Mouse (Mus musculus): Measurements from ENCODE around the gene Ank3. TPM values are rescaled to one million over a fixed set of nuclear protein-coding genes. Genes with fewer than 3 reads are reported as not detected.

The Ank3 gene
- polyA plus RNA-seq, 1 experiment from 2014 or later, result 102 TPM

GRCm38 (mm10) chr10:69581525-69581924 is 183.0 kb downstream of the Ank3 start:
- no peak for ATAC-seq
- Histone ChIP-seq H3K4me2 (replicated peaks) (no peak overlapping the region), H3K27me3 (no peaks in the 10 kb centered on the region), H3K9ac (replicated peaks) (no peak overlapping the region), H3K27ac (no peak overlapping the region), H3K4me1 (replicated peaks) (peaks cover 51% of the 10 kb centered on the region), H3K36me3 (0 out of 2 replicates have a peak, but pooled peaks cover 4% of the 10 kb centered on the region), H3K9me3 (no peaks in the 10 kb centered on the region), H3K4me3 (replicated peaks) (no peak overlapping the region)
- WGBS, result 95% methylated on average over 2 of the region's 2 CpGs

GRCm38 (mm10) chr10:69583874-69584481 is 185.4 kb downstream of the Ank3 start:
- H3K4me3 ChIP-seq (replicated peaks), result no peak overlapping the region
- no peaks in the 10 kb centered on the region for H3K27me3 ChIP-seq
- H3K4me1 ChIP-seq (replicated peaks), result peaks cover 40% of the 10 kb centered on the region
- no peaks in the 10 kb centered on the region for H3K9me3 ChIP-seq
- no peak overlapping the region for H3K4me2 ChIP-seq (replicated peaks)
- H3K36me3 ChIP-seq, result 0 out of 2 replicates have a peak, but pooled peaks cover 4% of the 10 kb centered on the region
- peak; percentile 67; the same call in 1 of the 2 replicates for ATAC-seq
- peak overlapping the region; percentile 83 for H3K27ac ChIP-seq
- whole genome bisulfite sequencing, result 27% methylated on average over 11 of the region's 11 CpGs
- H3K9ac ChIP-seq (replicated peaks), result no peak overlapping the region

- H3K4me3 ChIP-seq (replicated peaks), result no peak overlapping the region
- peaks cover 39% of the 10 kb centered on the region for H3K4me1 ChIP-seq (replicated peaks)
- H3K36me3 ChIP-seq, result 0 out of 2 replicates have a peak, but pooled peaks cover 4% of the 10 kb centered on the region
- no peak overlapping the region for H3K4me2 ChIP-seq (replicated peaks)
- peak overlapping the region; percentile 83 for H3K27ac ChIP-seq
- no peaks in the 10 kb centered on the region for H3K27me3 ChIP-seq
- H3K9ac ChIP-seq (replicated peaks), result no peak overlapping the region
- 77% methylated on average over 5 of the region's 5 CpGs for WGBS
- no peaks in the 10 kb centered on the region for H3K9me3 ChIP-seq
- no peak for ATAC-seq
Observed at GRCm38 (mm10) chr10:69584566-69584965, 186.0 kb downstream of the Ank3 start.

DNA sequence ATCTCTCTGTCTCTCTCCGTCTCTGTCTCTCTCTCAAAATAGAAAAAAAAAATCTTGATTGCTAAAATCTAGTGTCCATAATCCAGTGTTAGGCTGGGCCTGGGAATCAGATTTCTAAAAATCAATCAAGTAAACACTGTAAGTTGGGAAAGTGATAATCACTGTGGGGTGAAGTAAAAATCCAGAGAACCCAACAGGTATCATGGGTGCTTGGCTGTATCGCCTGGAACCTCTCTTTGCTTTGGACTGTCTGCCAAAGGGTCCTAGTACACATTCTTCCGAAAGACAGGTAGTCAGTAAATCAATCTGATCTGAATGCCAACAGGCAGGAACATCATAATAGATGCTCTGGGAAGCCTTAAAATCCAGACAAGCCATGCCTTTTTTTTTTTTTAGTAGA is 186.7 kb downstream of the Ank3 start:
- H3K27me3 ChIP-seq, result no peaks in the 10 kb centered on the region
- H3K27ac ChIP-seq, result no peak overlapping the region
- no peak overlapping the region for H3K9ac ChIP-seq (replicated peaks)
- peaks cover 32% of the 10 kb centered on the region for H3K4me1 ChIP-seq (replicated peaks)
- no peak overlapping the region for H3K4me2 ChIP-seq (replicated peaks)
- H3K9me3 ChIP-seq, result no peaks in the 10 kb centered on the region
- 89% methylated on average over 3 of the region's 3 CpGs for WGBS
- ATAC-seq, result no peak
- no peak overlapping the region for H3K4me3 ChIP-seq (replicated peaks)
- H3K36me3 ChIP-seq, result 0 out of 2 replicates have a peak, but pooled peaks cover 4% of the 10 kb centered on the region

GRCm38 (mm10) chr10:69594186-69595131 is 195.9 kb downstream of the Ank3 start:
- 43% methylated on average over 15 of the region's 15 CpGs for WGBS
- peaks cover 17% of the 10 kb centered on the region for H3K36me3 ChIP-seq
- no peak overlapping the region for H3K9ac ChIP-seq (replicated peaks)
- no peak overlapping the region; the same call in 1 of the 2 replicates for H3K4me3 ChIP-seq (replicated peaks)
- H3K27ac ChIP-seq, result peak overlapping the region; percentile 79
- ATAC-seq, result peak; percentile 93
- H3K27me3 ChIP-seq, result no peaks in the 10 kb centered on the region
- H3K4me2 ChIP-seq (replicated peaks), result peak overlapping the region; percentile 47
- H3K9me3 ChIP-seq, result no peaks in the 10 kb centered on the region
- H3K4me1 ChIP-seq (replicated peaks), result peaks cover 29% of the 10 kb centered on the region

DNA sequence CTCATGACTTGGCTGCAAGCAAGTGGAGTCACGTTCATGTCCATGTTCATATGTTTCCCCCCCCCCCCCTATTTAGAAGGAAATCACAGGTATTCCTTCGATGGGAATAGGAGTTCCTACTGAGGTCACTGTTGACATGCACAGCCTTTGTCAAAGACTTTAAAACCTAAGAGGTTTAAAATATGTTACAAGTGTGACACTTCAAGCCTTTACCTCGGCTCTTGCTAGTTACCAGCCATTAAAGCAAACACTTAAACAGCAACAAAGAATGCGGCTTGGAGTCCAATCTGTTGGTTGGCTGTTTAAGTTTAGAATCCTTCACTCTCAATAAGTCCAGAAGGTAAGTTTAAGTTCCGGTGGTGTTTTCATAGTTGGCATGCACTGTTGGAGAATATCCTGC is 196.9 kb downstream of the Ank3 start:
- Histone ChIP-seq H3K4me2 (replicated peaks) (no peak overlapping the region), H3K36me3 (peaks cover 17% of the 10 kb centered on the region), H3K27ac (peak overlapping the region; percentile 79; the same call in 1 of the 2 replicates), H3K9me3 (no peaks in the 10 kb centered on the region), H3K4me1 (replicated peaks) (peaks cover 28% of the 10 kb centered on the region), H3K27me3 (no peaks in the 10 kb centered on the region), H3K9ac (replicated peaks) (no peak overlapping the region), H3K4me3 (replicated peaks) (no peak overlapping the region)
- no peak for ATAC-seq
- 89% methylated on average over 5 of the region's 5 CpGs for WGBS

- Histone ChIP-seq H3K9ac (replicated peaks) (no peak overlapping the region), H3K27me3 (no peaks in the 10 kb centered on the region), H3K27ac (no peak overlapping the region), H3K9me3 (no peaks in the 10 kb centered on the region), H3K4me1 (replicated peaks) (peaks cover 37% of the 10 kb centered on the region), H3K4me3 (replicated peaks) (no peak overlapping the region), H3K36me3 (peaks cover 11% of the 10 kb centered on the region; the same call in 1 of the 2 replicates), H3K4me2 (replicated peaks) (no peak overlapping the region)
- ATAC-seq, result no peak
- WGBS, result 85% methylated on average over 3 of the region's 3 CpGs
Observed at GRCm38 (mm10) chr10:69601471-69601870, 202.9 kb downstream of the Ank3 start.

- ATAC-seq, result no peak
- no peaks in the 10 kb centered on the region for H3K9me3 ChIP-seq
- H3K4me3 ChIP-seq (replicated peaks), result no peak overlapping the region
- H3K9ac ChIP-seq (replicated peaks), result no peak overlapping the region
- WGBS, result 90% methylated on average over 1 of the region's 1 CpGs
- 0 out of 2 replicates have a peak, but pooled peaks cover 3% of the 10 kb centered on the region for H3K36me3 ChIP-seq
- no peak overlapping the region for H3K4me2 ChIP-seq (replicated peaks)
- H3K4me1 ChIP-seq (replicated peaks), result peaks cover 44% of the 10 kb centered on the region
- H3K27me3 ChIP-seq, result no peaks in the 10 kb centered on the region
- no peak overlapping the region for H3K27ac ChIP-seq
Observed at GRCm38 (mm10) chr10:69602711-69603110, 204.1 kb downstream of the Ank3 start.

DNA sequence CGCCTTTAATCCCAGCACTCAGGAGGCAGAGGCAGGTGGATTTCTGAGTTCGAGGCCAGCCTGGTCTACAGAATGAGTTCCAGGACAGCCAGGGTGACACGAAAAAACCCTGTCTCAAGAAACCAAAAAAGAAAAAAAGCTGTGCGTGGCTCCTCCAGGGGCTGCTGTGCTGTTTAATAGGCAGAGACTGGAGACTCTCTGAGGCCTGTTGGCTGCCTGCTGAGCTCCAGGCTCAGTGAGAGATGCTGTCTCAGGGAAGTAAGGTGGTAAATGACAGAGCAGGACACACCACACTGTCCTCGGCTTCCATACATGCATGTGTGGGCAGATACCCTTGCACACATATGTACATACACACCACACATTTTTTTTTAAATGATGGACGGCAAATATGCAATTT is 206.0 kb downstream of the Ank3 start:
- ATAC-seq, result no peak
- peaks cover 48% of the 10 kb centered on the region for H3K4me1 ChIP-seq (replicated peaks)
- WGBS, result 82% methylated on average over 6 of the region's 6 CpGs
- no peak overlapping the region for H3K4me2 ChIP-seq (replicated peaks)
- H3K9ac ChIP-seq (replicated peaks), result no peak overlapping the region
- no peaks in the 10 kb centered on the region for H3K27me3 ChIP-seq
- H3K27ac ChIP-seq, result peak overlapping the region; percentile 56; the same call in 1 of the 2 replicates
- 0 out of 2 replicates have a peak, but pooled peaks cover 4% of the 10 kb centered on the region for H3K36me3 ChIP-seq
- no peak overlapping the region for H3K4me3 ChIP-seq (replicated peaks)
- H3K9me3 ChIP-seq, result no peaks in the 10 kb centered on the region

DNA sequence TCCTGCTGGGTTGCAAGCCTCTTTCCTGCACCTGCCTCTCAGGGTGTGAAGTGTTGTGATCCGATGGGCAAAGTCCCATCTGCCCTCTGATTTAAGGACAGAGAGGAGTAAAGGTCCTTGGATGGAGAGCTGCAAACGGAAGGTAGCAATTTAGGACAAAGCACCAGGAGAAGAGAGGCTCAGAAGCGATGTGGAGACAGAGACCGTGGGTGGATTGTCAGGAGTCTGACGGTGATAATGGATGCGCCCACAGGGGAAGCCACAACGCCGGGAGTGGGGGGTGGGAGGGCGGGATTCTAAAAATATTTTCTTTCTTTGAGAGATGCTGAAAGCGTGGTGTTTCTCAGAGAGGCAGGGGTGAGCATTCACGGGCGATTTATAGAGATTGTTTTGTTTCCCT is 206.6 kb downstream of the Ank3 start:
- H3K4me3 ChIP-seq (replicated peaks), result no peak overlapping the region

DNA sequence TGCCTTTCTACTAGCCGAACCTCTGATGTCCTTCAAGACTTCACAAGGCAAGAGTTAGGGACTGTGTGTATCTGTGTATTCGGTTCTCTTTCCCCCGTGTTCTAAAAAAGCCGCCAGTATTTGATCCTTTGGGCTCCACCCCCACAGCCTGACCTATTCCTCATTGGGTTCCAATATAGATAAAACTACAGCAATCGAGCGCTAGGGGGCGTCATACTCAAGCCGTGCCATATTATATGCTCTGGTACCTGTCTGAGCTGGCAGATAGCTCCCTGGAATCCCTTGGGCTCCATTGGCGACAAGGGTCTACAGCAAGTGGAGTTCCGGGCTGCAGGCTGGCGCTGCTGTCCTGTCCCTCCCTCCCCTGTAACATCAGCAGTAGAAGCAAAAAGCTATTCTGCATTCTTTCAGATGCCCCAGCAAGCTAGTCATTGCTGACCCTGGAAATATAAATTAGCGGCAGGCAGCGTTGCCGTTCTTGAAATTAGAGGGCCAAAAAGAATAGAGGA is 209.1 kb downstream of the Ank3 start:
- peaks cover 47% of the 10 kb centered on the region for H3K4me1 ChIP-seq (replicated peaks)
- H3K27me3 ChIP-seq, result no peaks in the 10 kb centered on the region
- 0 out of 2 replicates have a peak, but pooled peaks cover 4% of the 10 kb centered on the region for H3K36me3 ChIP-seq
- no peaks in the 10 kb centered on the region for H3K9me3 ChIP-seq
- H3K4me3 ChIP-seq (replicated peaks), result no peak overlapping the region
- WGBS, result 70% methylated on average over 14 of the region's 14 CpGs
- no peak overlapping the region for H3K9ac ChIP-seq (replicated peaks)
- peak overlapping the region; percentile 64 for H3K27ac ChIP-seq
- no peak overlapping the region for H3K4me2 ChIP-seq (replicated peaks)
- peak; percentile 53; the same call in 1 of the 2 replicates for ATAC-seq

More for the DNA sequence above, 206.6 kb downstream of the Ank3 start:
- WGBS, result 43% methylated on average over 12 of the region's 12 CpGs
- Histone ChIP-seq H3K27me3 (no peaks in the 10 kb centered on the region), H3K9me3 (no peaks in the 10 kb centered on the region), H3K27ac (peak overlapping the region; percentile 67), H3K4me2 (replicated peaks) (peak overlapping the region; percentile 17; the same call in 1 of the 2 replicates), H3K4me1 (replicated peaks) (peaks cover 48% of the 10 kb centered on the region), H3K9ac (replicated peaks) (no peak overlapping the region; the same call in 1 of the 2 replicates), H3K36me3 (0 out of 2 replicates have a peak, but pooled peaks cover 4% of the 10 kb centered on the region)
- no peak for ATAC-seq

All from midbrain, embryonic 13.5 days (tissue).